Mouse (Mus musculus) adrenal gland, postnatal 36 days (tissue): ENCODE measurements at regions not wholly inside any gene's neighbourhood (a gene's known extent, or its start where the extent isn't known, plus 50 kb on each side); places are given as distances from the start of the nearest gene placed in this dataset.
"Not testable (repeated sequence)": the region's sequence is repeated elsewhere in the genome, so short reads cannot be mapped to it uniquely, and the experiment has no call there.

Experiments used
- DNase-seq, 2 experiments: peaks; one replicate each; pipeline ENCODE4 v3.0.0; 2021; ENCODE audit warnings: mixed read lengths in 1 of 2

DNA sequence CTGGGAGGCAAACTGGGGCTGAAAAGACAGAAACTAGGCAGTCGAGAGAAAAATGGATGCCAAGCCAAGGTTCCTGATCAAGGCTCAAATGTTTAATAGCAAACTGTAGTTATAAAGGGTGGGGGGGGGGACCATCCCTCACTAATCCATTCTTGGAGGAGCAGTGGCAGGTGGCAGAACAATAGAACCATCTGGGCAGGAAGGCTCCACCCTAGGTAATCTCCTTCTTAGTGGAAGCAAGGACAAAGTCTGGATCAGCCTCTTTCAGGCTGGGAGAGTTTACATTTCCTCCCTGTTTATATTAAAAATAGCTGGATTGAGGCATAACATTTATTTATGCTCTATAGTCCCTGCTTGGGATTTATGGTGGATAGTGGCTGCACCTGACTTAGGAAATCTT lies 180.8 kb downstream of the Cdh9 start:
- DNase-seq, result no peak

DNA sequence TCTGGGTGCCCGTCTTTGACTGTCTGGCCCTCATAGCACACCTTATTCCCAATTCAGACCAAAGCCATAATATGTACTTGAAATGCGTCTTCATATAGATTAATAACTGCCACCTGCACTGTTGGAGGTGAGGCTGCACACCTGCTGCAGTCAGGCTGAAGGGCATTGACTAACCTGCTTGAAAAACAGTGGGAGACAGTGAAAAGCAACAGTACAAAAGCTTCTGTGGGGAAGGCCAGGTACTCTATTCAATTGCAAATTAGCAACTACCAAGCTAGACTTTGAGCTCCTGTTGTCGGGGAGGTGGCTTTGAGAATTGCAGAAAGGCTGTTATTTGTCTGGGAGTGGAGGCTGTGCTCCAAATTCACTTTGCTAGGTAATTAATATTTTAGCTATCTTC lies 181.4 kb downstream of the Cdh9 start:
- not testable (repeated sequence) for DNase-seq

DNA sequence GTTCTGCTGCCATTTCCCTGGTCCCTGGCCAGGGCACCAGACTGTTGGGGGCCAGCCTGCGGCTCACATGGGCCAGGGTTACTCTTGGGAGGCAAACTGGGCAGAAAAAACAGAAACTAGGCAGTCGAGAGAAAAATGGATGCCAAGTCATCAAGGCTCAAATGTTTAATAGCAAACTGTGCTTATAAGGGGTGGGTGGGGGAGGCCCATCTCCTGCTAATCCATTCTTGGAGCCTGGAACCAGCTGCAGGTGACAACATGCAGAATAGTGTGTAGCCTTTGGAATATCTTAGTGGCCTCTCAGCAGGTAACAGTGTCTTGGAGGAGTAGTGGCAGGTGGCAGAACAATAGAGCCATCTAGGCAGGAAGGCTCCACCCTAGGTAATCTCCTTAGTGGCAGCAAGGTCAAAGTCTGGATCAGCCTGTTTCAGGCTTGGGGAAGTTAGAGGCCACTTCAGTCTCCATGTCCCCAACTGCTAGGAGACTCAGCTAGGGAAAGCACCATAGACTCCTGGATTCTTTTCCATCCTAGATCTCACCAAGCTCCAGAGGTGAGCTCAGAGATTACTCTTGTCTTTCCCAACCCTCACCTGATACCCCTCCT lies 186.5 kb downstream of the Cdh9 start:
- no peak for DNase-seq

DNA sequence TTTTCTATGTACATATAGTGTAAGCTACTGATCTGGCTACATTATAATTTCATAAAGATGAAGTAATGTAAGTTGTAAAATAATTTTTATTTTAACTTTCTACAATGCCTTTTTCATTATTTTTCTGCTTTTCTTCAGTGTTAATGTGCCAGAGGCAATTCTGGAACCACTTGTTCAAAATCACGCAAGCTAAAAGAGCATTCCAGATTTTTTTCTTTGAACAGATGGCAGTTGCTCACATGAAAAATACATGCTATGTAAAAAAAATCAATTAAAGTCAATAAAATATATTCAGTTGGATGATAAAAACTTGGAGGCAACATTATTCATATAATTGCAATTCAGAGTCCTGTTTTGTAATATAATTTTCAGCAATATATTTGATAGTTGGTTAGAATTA lies 194.7 kb downstream of the Cdh9 start:
- DNase-seq, result no peak

DNA sequence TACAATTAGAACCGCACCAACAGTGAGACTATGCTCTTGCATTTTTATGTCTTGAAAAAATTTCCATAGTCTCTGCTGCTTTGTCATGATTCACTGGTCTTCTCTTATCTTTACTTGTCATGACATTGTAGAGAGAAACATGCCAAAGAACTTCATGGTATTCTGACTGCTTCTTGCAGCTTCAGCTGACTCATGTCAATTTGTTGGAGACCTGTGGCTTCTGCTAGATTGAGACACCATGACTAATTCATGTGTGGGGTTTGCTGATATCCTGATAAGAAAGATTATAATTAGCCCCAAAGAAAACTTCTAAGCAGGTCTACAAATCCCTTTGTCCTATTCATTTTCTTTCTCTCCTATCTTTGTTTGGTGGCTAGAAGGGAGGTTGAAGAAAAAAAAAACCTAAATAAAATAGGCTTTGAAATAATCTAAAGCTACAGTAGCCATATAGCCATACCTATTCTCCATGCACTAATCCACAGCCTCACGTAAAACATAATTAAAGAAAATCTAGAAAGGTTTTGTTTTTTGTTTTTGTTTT lies 204.7 kb downstream of the Cdh9 start:
- DNase-seq, result no peak

DNA sequence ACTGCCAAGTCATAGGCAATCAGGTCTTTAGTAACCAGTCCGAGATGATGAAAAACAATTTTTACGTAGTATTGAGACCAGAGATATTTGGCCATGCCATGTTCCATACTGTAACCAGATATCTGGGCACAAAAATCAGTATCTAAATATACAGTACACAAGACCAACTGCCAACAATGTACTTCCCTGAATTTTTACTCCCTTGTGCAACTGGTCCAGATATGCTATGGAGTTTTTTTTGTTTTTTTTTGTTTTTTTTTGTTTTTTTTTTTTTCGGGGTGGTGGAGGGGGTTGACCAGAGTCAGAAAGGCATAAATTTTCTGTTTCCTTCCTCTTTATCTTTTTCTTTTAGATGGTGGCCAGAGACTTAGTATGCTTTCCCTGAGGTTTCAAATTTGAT lies 205.9 kb downstream of the Cdh9 start:
- no peak for DNase-seq

DNA sequence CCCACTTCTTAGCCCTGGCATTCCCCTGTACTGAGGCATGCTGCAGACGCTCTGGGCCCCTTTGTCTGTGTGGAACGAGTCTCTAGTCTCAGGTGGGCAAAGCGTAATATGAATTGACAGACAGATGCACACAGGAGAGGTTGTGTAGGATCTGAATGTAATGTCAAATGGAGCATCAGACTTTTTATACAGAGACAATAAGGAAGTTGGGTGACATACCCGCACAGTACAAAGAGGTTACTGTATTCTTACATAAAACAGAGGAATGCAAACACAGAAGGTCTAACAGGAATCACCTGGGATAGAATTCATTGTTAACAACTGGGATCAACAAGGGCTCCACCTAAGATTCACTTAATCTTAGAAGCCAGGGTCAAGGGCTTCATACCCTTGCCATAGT lies 247.3 kb downstream of the Cdh9 start:
- DNase-seq, result not testable (repeated sequence)

DNA sequence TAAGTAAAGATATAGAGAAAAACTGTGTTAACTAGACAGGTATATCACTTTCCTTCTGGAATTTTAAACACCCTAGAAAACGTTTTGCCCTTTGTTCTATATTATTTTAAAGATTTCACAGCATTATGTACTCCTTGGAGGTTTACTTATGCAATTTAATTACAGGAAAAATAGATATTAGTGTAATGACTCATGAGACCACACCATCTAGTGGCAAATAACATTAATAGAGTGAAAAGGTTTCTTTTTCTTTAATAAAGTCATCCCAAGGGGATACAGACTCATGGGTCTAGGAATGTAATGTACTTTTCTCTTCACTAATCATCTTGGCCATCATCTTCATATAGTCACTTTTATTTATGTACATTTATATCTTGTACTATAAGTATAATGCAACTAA lies 262.3 kb downstream of the Cdh9 start:
- no peak for DNase-seq

DNA sequence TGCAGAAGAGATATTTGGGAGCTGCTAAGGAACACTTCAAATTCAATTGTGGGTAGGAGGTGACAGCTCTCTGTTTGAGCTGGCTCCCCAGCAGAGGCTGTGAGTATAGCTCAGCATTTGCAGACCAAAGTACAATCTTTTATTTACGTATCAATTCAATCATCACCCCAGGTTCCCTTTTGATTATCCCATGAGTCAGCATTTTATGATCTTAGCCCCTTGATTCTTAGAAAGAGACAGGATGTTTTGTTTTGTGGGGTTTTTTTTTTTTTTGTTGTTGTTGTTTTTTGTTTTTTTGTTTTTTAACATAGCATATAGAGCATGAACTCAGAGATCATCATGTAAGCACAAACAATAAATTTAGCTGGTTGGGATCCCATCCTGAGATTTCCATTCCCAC lies 267.1 kb downstream of the Cdh9 start:
- DNase-seq, result no peak

DNA sequence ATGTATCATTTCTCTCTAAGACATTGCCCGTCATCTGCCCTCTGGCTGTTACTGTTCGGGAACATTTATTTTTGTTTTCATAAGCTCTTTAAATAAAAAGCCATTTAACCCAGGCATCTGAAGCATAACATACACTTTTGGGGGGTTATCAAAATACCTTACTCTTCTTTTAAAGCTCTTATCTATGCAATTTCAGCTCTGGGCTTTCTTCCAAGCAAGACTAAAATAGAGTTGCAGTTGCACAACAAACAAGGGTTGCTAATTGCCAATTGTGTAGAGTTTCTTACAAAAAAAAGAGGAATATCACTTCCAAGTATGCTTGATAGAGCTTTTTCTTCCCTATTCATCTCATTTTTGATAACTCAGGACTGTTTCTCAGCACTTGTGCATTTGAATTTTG lies 277.6 kb downstream of the Cdh9 start:
- DNase-seq, result no peak

DNA sequence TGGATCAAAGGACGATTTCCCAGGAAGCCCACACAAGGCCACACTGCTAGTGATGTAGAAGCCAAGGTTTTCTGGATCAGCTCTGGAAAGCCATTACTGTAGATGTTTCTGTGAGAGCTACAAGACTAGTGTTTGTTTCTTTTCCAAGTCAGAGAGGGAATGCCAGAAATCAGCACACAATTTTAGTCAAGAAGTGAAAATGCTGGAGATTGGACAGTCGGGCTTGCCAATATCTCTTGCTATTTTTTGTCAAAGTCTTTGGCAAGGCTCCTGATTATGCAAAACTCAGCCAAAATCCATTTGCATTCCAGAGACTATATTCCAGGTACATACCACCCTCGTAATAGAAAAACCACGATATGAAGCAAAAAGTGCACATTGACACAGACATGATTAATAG lies 279.3 kb downstream of the Cdh9 start:
- DNase-seq, result no peak

DNA sequence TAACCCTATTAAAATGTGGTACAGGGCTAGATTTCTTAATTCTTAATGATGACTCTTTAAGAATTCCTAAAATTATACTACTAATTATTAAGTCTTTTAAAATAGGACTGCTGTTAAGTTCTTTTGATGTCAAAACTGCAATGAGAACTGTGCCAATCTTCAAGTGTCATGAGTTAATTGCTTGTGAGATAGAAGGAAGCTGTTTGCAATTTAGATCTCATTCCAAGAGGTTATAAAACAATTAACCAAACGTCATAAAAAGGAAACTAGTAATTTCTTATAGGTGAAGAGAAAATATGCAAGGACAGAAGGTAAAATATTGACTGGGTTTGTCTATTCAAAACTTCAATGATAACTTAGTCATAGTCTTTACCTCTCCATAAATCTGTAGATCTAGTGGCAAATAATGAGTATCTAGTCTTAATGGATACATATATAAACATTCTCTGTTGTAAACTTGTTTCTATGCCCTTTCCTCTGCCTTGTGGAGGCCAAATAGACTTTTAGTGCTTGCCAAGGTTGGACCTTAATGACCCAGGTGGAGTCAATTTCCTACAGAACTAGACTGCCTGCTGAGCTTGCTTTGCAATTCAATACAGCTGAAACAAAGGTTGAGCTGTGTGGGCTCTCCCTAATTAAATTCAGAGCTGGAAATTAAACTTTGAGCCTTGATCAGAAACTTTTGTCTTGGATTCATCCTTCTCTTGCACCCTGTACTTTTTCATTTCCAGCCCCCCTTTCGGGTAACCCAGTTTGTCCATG lies 320.5 kb downstream of the Cdh9 start:
- DNase-seq, result no peak

DNA sequence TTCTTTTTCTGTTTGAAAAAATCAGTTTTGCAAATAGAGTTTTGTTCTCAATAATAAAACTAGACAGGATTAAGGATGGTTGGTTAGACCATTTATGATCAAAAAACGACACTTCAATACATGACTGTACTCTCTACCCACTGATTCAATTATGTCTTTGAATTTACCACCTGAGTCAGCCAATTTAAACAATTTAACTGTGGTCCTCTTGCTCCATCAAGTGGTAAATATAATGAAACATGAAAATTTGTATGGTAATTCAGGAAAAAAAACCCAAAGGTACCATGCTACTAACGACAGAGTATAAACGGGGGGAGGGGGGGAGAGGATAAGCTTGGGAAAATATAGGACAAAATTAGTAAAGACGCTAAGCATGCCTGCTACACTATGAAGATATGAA lies 341.2 kb downstream of the Cdh9 start:
- DNase-seq, result no peak

DNA sequence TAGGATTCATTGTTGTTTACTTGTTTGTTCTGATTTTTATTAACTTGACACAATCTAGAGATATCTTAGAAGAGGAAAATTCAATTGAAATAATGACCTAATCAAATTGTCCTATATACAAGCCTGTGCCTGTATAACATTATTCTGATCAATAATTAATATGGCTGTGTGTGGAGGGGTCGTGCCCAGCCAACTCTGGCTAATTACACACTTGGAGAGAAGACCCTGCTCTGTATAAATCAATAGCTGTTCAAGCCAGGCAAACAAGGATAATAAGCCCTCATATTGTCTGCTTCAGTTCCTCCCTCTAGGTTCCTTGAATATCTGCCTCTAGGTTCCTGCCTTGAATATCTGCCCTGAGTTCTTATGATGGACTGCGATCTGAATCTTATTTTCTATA lies 355.5 kb downstream of the Cdh9 start:
- DNase-seq, result no peak

DNA sequence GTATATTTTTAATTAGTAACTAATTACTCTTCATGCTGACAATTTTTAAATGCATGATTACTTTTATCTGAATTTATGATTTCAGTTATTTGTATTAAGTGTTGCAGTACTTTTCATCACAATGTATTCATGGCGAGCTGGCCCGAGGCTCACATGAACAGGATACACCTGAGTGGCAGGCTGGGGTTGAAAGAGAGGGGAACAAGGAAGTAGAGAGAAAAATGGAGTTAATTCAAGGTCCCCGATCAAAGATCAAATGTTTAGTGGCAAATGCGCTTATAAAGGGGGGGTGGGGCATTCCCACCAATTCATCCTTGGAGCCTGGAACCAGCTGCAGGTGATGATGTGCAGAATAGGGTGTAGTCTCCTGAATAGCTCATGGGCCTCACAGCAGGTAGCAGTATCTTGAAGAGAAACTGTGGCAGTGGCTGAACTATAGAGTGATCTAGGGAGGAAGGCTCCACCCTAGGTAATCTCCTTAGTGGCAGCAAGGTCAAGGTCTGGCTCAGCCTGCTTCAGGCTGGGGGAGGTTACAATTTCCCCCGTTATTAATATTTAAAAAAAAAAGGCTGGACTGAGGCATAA lies 360.2 kb downstream of the Cdh9 start:
- no peak for DNase-seq

DNA sequence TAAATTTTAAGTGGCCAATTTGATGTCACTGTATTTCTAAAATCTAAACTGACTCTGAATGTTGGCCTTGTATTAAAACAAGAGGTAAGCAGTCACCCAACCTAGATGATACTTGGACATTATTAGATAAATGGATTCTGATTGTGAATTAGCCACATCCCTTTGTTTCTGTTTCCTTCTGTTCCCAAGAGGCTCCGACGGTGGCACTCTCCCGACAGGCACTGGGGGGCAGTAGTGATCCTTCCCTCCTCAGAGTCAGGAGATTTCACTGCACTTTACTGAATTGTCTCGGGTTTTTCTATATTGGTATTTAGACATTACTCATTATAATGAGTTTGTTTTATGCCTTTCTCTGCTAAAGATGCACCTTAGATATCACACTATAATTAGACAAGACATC lies 370.4 kb downstream of the Cdh9 start:
- DNase-seq, result peak; percentile 28 to 29

DNA sequence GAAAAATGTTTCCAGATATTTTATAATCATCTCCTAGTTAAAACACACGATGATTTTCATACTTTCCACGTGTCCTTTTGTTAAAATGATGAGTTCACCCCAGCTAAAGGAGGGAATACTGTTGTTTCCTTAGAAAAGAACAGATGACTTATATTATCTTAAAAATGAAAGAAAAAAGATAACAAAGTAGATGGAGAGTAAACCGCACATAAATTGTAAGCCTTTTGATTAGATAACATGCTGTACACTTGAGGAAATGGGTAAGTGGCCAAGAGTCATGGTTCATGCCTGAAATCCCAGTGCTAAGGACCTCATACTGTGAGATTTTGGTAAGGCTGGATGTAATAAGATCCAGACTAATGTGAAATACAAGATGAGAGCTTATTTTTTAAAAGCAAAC lies 372.6 kb downstream of the Cdh9 start:
- no peak for DNase-seq

DNA sequence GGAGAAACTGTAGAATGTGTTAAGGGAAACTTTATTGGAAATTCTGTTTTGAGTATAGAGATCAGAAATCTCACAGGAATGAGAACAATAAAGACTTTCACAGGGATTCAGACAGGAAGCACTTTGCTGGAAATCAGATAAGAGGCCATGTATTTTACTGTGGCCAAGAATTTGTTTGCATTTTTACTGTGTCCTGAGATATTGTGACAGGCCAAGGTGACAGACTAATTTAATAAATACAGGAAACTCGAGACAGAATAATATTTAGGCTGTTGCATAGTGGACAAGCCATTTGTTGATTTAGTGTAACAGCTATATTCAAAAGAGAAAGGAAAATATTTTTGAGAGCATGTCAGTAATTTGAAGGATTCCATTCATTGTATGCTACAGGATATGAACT lies 407.2 kb downstream of the Cdh9 start:
- no peak for DNase-seq

DNA sequence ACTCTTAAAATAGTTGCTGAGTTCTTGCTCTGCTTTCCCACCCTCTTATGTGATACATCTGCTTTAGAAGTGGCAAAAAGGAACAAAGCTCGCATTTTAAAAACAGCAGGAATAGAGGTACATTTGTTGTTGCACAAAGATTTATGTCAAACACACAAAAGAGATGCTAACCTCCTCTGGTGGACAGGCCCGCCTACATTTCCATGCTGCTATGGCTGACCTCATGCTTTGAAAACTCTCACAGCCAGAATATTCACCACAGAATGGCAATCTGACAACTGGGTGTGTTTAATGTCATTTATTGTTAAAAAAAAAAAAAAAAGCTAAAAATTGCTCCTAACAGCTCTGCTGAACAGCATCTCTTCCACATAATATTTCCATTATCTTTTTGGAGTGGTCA lies 451.6 kb downstream of the Cdh9 start:
- DNase-seq, result no peak

DNA sequence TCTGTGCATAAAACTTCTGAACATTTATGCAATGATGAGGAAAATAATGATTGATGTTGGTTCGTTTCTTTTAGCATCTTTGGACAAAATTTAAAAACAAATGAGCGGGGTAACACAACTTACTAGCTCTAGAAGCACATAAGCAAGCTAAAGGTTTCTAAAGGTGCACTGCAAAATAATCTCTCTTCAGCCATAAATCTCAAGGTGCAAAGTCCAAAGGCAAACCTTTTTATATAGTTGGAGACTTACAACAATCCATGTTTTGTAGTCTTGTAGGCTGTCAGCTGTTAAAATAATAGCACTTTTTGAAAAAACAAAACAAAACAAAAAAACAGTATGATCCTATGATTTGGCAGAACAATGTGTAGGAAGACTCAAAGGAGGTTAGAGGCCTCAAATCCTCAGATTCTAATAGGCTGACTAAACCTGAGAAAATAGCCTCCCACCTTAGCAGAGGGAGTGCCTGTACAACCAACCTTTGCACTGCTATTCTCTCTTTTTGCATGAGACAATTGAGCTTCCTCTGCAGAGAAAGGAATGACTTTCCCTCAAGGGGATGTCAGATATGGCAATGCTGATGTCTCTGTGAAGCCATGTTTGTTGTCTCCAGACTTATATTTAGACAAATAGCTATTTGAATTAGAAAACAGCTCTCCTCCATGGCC lies 452.9 kb downstream of the Cdh9 start:
- DNase-seq, result no peak

DNA sequence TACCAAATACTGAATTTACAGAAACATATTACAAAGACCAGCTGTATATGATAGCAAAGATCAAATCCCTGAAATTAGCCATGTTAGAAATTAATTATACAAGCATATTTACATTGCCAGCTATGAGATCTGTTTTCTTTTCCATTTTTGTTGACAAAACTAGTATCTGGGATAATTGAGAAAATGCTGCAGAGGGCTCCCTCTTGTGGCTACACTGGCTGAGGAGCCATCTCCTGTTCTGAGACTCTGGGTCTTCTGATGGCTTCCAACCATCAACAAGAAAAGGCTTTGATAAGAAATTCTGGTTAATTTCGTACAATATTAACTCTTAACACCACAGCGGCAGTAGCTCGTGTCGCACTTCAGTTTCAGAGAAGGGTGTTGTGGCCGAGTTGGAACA lies 466.9 kb downstream of the Cdh9 start:
- peak in 1 of 2 experiments; percentile 1 for DNase-seq

DNA sequence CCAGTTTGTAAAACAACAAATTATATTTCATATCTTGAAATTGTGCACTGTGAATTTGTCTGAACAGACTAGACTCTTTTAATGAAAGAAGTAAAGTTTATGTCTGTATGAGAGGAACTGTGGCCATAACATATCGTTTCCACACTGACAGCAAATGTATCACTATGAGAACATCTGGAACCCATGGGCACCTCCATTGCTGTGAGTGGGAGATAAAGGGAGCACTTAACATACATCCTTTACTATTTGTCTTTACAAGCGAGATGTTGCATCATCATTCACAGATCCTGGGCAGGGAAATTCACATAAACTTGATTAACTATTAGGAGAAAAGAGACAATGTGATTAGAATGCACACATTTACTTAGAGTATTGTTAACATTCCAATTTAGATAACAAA lies 476.2 kb downstream of the Cdh9 start:
- no peak for DNase-seq

DNA sequence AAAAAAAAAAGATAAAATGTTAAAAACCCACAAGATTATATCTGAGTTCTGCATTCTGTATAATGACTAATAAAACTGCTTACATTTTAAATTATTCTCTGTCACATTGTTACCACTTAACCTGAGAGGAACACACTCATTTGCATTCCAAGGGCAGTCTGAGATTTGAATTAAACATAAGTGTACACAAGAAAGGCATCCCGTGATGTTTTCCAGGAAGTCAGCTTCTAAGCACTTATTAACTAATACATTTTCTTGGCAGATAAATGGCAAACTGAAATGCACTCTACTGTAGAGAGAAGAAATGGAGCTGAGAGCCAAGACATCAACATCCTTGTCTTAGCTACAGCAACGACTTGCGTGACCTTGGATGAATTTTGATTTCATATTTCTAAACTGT lies 516.5 kb downstream of the Cdh9 start:
- DNase-seq, result no peak
